Mouse (Mus musculus): ENCODE results near the gene Lrba.

DNA sequence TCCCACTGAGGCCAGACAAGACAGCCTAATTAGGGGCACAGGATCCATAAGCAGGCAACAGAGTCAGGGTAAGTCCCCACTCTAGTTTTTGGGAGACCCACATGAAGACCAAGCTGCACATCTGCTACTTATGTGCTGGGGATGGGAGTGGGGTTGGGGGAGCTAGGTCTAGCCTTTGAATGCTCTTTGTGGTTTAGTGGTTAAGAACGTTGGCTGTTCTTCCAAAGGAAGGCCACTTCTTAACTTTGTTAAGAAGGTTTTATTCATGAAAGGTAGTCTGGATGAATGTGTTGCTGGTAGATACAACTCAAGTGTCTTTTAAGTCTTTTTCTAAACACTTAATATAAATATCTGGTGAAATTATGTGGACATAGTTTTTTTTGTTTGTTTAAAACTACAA lies 51.2 kb downstream of the Lrba start:
- TF ChIP-seq CTCF (IDR thresholded peaks at IDR 0.05): no peak
- no peak for TF ChIP-seq EP300 (IDR thresholded peaks at IDR 0.05)
